Mouse (Mus musculus): Measurements from ENCODE around the gene Hopx.
A peak's percentile ranks its signal among the peaks of the same experiment; 100 is the strongest.

GRCm38 (mm10) chr5:77089294-77089693 is 25.6 kb downstream of the Hopx start:
- TF ChIP-seq ZNF384 (IDR thresholded peaks at IDR 0.05; ENCODE audit: low read depth, low read length) (no peak), POLR2A (IDR thresholded peaks at IDR 0.05; ENCODE audit: control insufficient read depth in 1 of 2, insufficient read depth in 1 of 2, low read depth in 1 of 2, low read length in 2 of 2, poor library complexity in 1 of 2) (no peak), CTCF (IDR thresholded peaks at IDR 0.05 in 2 of 3, conservative IDR thresholded peaks at IDR 0.05 in 1 of 3; ENCODE audit: control insufficient read depth in 1 of 3, insufficient read depth in 1 of 3, low read depth in 2 of 3, low read length in 3 of 3, poor library complexity in 1 of 3, severe bottlenecking in 1 of 3) (peak; percentile 86 to 92 (median 89)), EP300 (IDR thresholded peaks at IDR 0.05; ENCODE audit: low read depth in 1 of 2, low read length in 2 of 2) (no peak)
